Mouse (Mus musculus) ovary, postnatal 14 days (tissue): Measurements from ENCODE around the gene St6gal1.

ENCODE experiments used
- DNase-seq: peaks from one replicate; pipeline ENCODE4 v3.0.0; 2022; ENCODE audit warnings: low spot score

Gene St6gal1

GRCm38 (mm10) chr16:23299904-23300740 is 75.6 kb downstream of the St6gal1 start:
- DNase-seq, result no peak

GRCm38 (mm10) chr16:23301762-23302161 is 77.2 kb downstream of the St6gal1 start:
- DNase-seq, result no peak

DNA sequence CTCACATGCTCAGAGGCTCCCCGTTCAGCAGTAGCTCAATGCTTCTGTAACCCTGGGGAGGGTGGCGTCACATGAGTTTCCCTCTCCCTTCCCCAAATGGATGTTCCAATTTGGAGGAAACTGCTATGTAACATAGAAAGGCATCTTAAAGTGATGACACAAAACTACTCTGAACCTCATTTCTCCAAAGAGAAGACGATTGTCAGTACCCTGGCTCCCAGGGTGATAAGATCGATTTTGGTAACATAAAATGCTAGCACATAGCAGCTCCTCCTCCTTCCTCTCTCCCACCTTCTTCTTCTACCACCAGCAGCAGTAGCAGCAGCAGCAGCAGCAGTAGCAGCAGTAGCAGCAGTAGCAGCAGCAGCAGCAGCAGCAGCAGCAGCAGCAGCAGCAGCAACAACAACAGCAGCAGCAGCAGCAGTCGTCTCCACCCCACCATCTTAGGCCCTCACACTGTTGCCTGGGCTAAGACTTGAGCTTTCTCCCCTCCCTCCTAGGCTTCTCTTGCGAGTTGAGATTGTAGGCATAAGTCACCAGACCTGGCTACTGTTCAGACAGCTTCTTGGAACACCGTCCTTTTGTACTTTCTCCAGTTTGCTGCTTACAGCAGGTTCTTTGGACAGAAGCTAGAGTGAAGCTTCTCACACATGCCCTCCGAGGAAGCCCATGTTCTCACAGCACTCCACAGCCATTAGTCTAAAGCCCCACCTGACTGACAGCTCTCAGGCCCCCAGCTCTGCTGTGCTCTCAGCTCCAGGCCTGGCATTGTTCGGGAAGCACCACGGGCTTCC is 81.5 kb downstream of the St6gal1 start:
- peak; percentile 46 for DNase-seq

GRCm38 (mm10) chr16:23307142-23307968 is 82.8 kb downstream of the St6gal1 start:
- DNase-seq, result no peak

DNA sequence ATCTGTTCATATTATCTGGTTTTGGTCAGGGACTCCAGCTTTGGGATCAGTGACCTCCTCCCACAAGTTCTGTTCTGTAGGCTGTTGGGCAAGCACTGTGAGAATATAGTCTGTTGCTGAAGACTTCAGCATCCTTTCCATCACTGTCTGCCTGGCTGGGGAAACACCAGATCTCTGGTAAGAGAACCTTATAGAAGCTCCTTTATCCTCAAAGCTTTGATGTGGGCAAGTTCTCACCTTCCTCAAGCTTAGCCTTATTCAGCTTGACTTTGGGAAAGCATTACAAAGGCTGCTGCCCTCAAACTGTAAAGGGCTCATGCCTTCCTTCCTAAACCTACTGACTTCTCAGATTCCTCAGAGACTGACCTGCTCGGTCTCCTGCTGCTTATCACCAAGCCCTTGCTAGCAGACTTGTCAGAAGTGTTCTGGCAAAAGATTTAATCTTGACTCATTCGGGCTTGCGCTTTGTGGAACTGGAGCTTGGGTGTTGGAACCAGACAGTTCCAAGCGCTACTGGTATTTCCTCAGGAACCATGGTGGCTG is 83.5 kb downstream of the St6gal1 start:
- no peak for DNase-seq

DNA sequence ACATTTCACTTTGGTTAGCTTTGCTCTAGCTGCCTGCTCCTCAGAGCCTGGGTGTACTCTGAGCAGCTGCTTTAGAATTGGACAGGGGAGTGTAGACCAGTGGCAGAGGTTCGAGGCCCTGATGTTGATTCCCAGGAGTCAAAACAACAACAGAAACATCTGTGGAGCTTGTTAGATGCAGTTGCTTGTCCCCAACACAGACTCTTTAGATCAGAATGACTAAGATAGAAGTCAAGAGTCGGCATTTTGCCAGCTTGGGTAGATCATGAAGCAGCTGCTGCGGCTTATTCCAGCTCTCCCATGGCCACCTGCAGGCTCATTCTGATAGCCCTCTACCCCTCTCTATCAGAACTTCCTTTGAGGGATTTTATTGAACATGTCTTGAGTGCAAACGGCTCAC is 84.5 kb downstream of the St6gal1 start:
- no peak for DNase-seq

DNA sequence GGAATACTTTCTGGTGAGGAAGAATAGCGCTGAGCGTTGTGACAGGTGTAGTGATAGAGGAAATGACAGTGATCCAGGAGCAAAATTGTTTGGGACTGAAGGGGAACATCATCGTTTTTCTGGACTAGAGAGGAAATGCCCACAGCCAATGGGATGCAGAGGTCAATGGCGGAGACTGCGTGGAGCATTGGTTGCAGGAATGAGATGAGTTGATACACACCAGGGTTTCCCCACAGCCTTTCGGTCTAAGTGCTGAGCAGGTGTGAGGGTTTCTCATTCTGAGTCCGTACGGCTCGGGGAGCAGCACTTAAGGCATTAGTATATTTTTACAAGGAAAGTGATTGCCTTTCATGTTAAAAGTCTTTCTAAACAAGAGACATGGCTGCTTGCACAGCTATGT is 88.1 kb downstream of the St6gal1 start:
- DNase-seq, result no peak

GRCm38 (mm10) chr16:23314790-23315189 is 90.2 kb downstream of the St6gal1 start:
- DNase-seq, result no peak

DNA sequence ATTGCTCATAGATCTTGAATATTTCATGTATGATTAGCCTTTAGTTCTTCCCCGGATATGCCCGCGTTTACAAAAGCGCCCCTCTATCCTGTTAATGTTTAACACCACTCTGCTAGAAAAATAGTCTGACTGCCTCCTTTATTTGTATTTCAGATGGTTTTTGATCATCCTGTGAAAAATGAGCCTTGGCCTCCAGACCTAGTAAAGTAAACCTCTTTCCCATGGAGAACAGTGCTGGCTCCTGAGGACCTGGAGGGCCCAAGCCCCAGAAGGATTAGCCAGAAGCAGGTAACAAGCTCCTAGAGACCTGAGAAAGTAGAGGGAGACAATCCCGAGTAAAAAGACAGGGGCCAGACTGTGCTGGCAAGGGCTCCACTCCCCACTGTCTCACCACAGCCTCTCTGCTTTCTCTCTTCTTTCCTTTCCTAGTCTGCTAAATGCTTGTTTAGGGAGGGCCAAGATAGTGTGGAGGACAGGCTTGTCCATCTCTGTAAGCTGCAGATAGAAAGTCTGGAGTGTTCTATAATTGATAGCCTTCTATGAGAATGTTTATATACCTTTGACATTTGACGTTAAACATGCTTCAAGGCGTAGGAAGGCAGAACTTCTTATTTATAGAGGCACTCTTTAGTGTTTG is 93.0 kb downstream of the St6gal1 start:
- DNase-seq, result no peak

GRCm38 (mm10) chr16:23320025-23320424 is 95.5 kb downstream of the St6gal1 start:
- DNase-seq, result no peak

- no peak for DNase-seq
These were observed 96.0 kb downstream of the St6gal1 start for GRCm38 (mm10) chr16:23320579-23320978.

GRCm38 (mm10) chr16:23322453-23322852 is 97.9 kb downstream of the St6gal1 start:
- DNase-seq, result no peak

DNA sequence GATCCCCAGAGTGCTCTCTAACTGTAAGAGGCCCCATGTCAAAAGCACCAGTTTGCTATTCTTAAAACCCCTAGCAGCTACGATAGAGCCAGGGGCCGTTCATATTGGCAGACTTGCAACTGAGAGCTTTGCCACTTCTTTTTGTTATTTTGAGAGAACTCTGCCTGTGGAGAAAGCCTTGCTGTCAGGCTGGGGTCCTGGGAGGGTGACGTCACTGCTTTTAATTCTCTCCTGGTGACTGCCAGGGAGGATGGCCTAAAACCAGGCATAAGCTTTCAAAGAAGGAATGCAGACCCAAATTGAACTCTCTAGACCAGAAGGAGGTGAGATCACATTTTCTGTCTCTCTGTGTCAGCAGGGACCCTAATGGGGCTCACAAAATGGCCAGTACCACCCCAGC is 99.4 kb downstream of the St6gal1 start:
- no peak for DNase-seq

DNA sequence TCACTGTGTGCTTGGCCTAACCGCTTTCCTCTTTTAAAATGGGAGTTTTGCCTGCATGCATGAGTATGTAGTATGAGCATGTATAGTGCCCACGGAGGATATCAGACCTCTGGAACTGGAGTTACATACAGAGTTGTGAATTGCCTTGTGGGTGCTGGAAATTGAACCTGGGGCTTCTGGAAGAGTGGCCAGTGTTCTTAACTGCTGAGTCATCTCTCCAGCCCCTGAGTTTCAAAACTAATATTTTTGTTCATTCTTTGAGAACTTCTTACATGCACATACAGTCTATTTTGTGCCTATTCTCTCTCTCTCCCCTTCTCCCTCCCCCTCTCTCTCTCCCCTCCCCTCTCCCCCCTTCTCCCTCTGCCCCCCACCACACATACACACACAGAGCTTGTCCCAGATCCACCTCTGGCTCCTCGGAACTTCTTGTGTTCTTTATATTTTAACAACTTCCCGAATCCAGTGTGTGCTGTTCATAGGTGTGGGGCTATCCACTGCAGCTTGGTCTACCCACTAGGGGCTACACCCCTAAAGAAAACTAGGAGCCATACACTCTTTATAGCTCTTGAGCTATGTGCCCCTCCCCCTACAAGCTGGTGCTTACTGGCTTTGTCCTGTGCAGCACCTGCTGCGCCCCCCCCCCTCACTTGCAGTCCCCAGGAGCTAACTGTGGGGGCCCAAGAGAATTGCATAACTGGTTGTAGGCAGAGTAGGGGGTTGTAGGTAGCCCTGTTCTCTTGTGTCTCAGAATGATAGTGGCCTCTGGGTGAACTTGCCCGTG is 100.5 kb downstream of the St6gal1 start:
- DNase-seq, result no peak

DNA sequence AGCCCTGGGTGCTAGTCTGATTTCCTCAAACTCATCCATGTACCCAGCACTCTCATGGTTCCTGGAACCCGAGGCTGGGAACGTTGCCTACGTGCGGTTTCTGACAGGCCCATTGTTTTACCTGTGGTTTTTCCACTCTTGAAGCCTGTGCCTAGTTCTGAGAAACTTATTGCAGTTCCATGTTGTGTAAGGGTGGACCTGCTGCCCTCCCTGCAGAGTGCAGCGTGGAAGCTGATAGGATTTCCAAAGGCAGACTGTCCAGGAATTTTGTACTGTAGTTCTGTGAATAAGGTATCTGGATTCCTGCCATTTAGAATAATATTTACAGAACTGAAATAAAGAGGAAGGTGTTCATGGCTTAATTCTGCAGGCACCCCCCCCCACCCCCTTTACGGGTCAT is 102.1 kb downstream of the St6gal1 start:
- DNase-seq, result no peak

- DNase-seq, result no peak
These were observed 102.7 kb downstream of the St6gal1 start for GRCm38 (mm10) chr16:23327266-23327665.

DNA sequence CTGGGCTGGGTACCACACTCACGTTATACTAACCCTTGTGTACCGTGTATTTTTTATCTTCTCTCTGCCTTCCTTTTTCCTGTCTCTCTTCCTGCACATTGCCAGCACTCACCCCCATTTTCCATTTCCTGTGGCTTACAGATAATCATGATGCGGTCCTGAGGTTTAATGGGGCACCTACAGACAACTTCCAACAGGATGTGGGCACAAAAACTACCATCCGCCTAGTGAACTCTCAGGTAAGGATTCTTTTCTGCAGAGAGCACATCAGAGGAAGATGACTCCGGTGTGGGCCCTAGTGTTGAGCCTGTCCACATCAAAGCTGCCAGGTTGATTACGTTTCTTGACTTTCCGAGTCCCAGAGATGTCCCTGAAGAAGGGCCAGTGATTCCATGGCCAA is 103.7 kb downstream of the St6gal1 start:
- DNase-seq, result no peak

DNA sequence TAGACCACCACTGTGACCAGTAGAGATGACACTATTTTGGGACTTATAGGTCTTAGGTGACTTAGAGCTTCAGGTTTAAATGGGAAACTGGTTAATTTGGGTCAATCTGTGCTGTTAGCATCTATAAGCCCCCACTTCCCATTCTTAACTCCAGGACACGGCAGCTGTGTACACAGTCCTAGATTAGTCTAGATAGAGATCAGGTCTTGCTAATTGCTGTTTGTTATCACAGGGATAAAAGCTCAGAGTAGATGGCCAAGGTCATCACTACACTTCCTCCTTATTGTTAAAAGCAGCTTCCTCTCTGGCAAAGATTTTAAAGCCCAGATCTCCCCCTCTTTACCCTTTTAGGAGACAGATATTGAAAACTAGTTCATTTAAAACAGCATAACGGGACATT is 107.6 kb downstream of the St6gal1 start:
- DNase-seq, result no peak

- DNase-seq, result no peak
These were observed 108.1 kb downstream of the St6gal1 start for GRCm38 (mm10) chr16:23332686-23333085.

- no peak for DNase-seq
These were observed 109.5 kb downstream of the St6gal1 start for GRCm38 (mm10) chr16:23333875-23334551.
